Mouse (Mus musculus) erythroid progenitor cell, adult 5-6 weeks (primary cell): ENCODE results near the gene Sec24b. TPM values are rescaled to one million over a fixed set of nuclear protein-coding genes. Genes with fewer than 3 reads are reported as not detected.

ENCODE experiments used
- ATAC-seq: replicated peaks from 2 replicates; pipeline ENCODE4 v1.8.0; 2016; ENCODE audit warnings: moderate number of reproducible peaks, mild to moderate bottlenecking, moderate TSS enrichment, inconsistent platforms; ENCODE audit not compliant: poor library complexity, low FRiP score, severe bottlenecking
- total RNA-seq, 2 experiments: library from RNA; stranded (forward) in 1 of 2; stranded (reverse) in 1 of 2; fragments of 150-400 nt in 1 of 2; fragments of 186-747, 209-891 nt in 1 of 2; gene quantifications; 2 replicates each; pipeline versions ENCODE4 v1.2.3 to v1.2.4; 2015 to 2017; ENCODE audit warnings: low replicate concordance in 2 of 2

The Sec24b gene
- total RNA-seq, 2 experiments from 2014 or later: 18.0 to 39.4 TPM

DNA sequence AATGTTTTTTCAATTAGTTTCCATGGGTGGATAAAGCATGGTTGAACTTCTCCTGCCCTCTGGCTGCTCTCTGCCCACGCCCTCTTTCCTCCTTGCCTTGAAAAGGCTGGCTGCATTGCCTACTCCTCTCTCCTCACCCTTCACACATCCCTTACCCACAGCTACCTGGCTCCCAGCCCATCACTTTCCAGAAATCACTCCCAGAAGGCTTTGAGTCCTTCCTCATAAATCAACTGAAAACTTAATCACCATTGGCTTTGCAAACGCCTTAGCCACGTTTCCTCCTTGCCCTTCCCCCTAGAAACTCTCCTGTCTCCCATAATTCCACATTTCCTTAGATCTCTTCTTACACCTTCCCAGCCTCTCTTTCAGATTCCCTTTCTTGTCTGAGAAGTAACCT lies 123.5 kb downstream of the Sec24b start:
- ATAC-seq: no peak

- no peak for ATAC-seq
Observed at GRCm38 (mm10) chr3:129936561-129936960, 124.8 kb downstream of the Sec24b start.

Other genes starting within 250 kb of the Sec24b start
- not detected in 2 replicates for gene Rrh, start 239.0 kb downstream of the Sec24b start, total RNA-seq (2015; ENCODE audit: low replicate concordance)
- gene Rrh, start 239.0 kb downstream of the Sec24b start, total RNA-seq (2017; ENCODE audit: low replicate concordance): not detected in 2 replicates
- gene Gar1, start 230.2 kb downstream of the Sec24b start, total RNA-seq (2015; ENCODE audit: low replicate concordance): 6.3 and 7.6 TPM in 2 replicates
- not detected in 2 replicates for gene Gar1, start 230.2 kb downstream of the Sec24b start, total RNA-seq (2017; ENCODE audit: low replicate concordance)
- gene Cfi, start 225.7 kb downstream of the Sec24b start, total RNA-seq (2015; ENCODE audit: low replicate concordance): not detected in 2 replicates
- not detected in 2 replicates for gene Cfi, start 225.7 kb downstream of the Sec24b start, total RNA-seq (2017; ENCODE audit: low replicate concordance)
- gene Pla2g12a, start 182.9 kb downstream of the Sec24b start, total RNA-seq (2015; ENCODE audit: low replicate concordance): 23.1 and 44.4 TPM in 2 replicates
- gene Pla2g12a, start 182.9 kb downstream of the Sec24b start, total RNA-seq (2017; ENCODE audit: low replicate concordance): 27.0 and 29.7 TPM in 2 replicates
- 10.5 and 14.4 TPM in 2 replicates for gene Casp6, start 160.1 kb downstream of the Sec24b start, total RNA-seq (2015; ENCODE audit: low replicate concordance)
- 3.7 and 5.3 TPM in 2 replicates for gene Casp6, start 160.1 kb downstream of the Sec24b start, total RNA-seq (2017; ENCODE audit: low replicate concordance)
- gene Mcub, start 91.3 kb downstream of the Sec24b start, total RNA-seq (2015; ENCODE audit: low replicate concordance): 3.6 TPM in 1 of 2 replicates, not detected in the other
- 3.2 and 5.6 TPM in 2 replicates for gene Mcub, start 91.3 kb downstream of the Sec24b start, total RNA-seq (2017; ENCODE audit: low replicate concordance)
- gene Col25a1, start 69.9 kb upstream of the Sec24b start, total RNA-seq (2015; ENCODE audit: low replicate concordance): not detected in 2 replicates
- not detected in 2 replicates for gene Col25a1, start 69.9 kb upstream of the Sec24b start, total RNA-seq (2017; ENCODE audit: low replicate concordance)